Mouse (Mus musculus): ENCODE results near the gene Elavl1. TPM values are rescaled to one million over a fixed set of nuclear protein-coding genes. Genes with fewer than 3 reads are reported as not detected.

Gene Elavl1
- polyA plus RNA-seq, 1 experiment from 2014 or later, result 80.1 TPM

Other genes starting within 250 kb of the Elavl1 start
- 2.5 and 3.3 TPM in 2 replicates for gene Cd209f, start 219.6 kb downstream of the Elavl1 start, polyA plus RNA-seq (2015; fragmentation: Nextera tagmentation; extraction: Ambion mirVana)
- 0.12 and 0.21 TPM in 2 replicates for gene Cd209g, start 191.3 kb downstream of the Elavl1 start, polyA plus RNA-seq (2015; fragmentation: Nextera tagmentation; extraction: Ambion mirVana)
- gene Evi5l, start 158.8 kb downstream of the Elavl1 start, polyA plus RNA-seq (2015; fragmentation: Nextera tagmentation; extraction: Ambion mirVana), result 5.7 and 6.0 TPM in 2 replicates
- gene Prr36, start 108.0 kb downstream of the Elavl1 start, polyA plus RNA-seq (2015; fragmentation: Nextera tagmentation; extraction: Ambion mirVana), result 0.32 and 0.47 TPM in 2 replicates
- 0.30 and 0.38 TPM in 2 replicates for gene Lrrc8e, start 98.6 kb downstream of the Elavl1 start, polyA plus RNA-seq (2015; fragmentation: Nextera tagmentation; extraction: Ambion mirVana)
- gene Map2k7, start 86.7 kb downstream of the Elavl1 start, polyA plus RNA-seq (2015; fragmentation: Nextera tagmentation; extraction: Ambion mirVana), result 8.6 and 9.5 TPM in 2 replicates
- not detected in 2 replicates for gene Gm49320, start 86.5 kb downstream of the Elavl1 start, polyA plus RNA-seq (2015; fragmentation: Nextera tagmentation; extraction: Ambion mirVana)
- 0.82 and 1.1 TPM in 2 replicates for gene Tgfbr3l, start 77.2 kb downstream of the Elavl1 start, polyA plus RNA-seq (2015; fragmentation: Nextera tagmentation; extraction: Ambion mirVana)
- 14.0 and 14.1 TPM in 2 replicates for gene Snapc2, start 72.3 kb downstream of the Elavl1 start, polyA plus RNA-seq (2015; fragmentation: Nextera tagmentation; extraction: Ambion mirVana)
- 1.3 and 1.5 TPM in 2 replicates for gene Ctxn1, start 66.1 kb downstream of the Elavl1 start, polyA plus RNA-seq (2015; fragmentation: Nextera tagmentation; extraction: Ambion mirVana)
- 28.3 and 30.0 TPM in 2 replicates for gene Timm44, start 49.5 kb downstream of the Elavl1 start, polyA plus RNA-seq (2015; fragmentation: Nextera tagmentation; extraction: Ambion mirVana)
- gene Ccl25, start 203 bp downstream of the Elavl1 start, polyA plus RNA-seq (2015; fragmentation: Nextera tagmentation; extraction: Ambion mirVana), result 5.3 and 6.5 TPM in 2 replicates
- gene Cers4, start 167.6 kb upstream of the Elavl1 start, polyA plus RNA-seq (2015; fragmentation: Nextera tagmentation; extraction: Ambion mirVana), result 1.5 and 1.7 TPM in 2 replicates

Measured in liver, embryonic 16.5 days (tissue).